Mouse (Mus musculus) intestine, embryonic 16.5 days (tissue): ENCODE data around the gene Ankrd52. TPM values are rescaled to one million over a fixed set of nuclear protein-coding genes. Genes with fewer than 3 reads are reported as not detected.
A peak's percentile ranks its signal among the peaks of the same experiment; 100 is the strongest.

Experiments used
- ATAC-seq: fragments of 200-750 bp; cut with Nextera tagmentation; 2 replicates; pipeline ENCODE4 v1.8.0; 2017; ENCODE audit warnings: moderate TSS enrichment, moderate library complexity
- H3K27ac ChIP-seq: fragments of 300-500 bp; sonication (generic); 2 replicates; pipeline ENCODE4 v1.5.1; 2014; ENCODE audit warnings: mild to moderate bottlenecking, low read length
- H3K27me3 ChIP-seq: fragments of 300-500 bp; sonication (generic); replicated peaks from 2 replicates; pipeline ENCODE4 v1.6.1; 2014; ENCODE audit warnings: low read length, control low read depth, mixed read lengths; ENCODE audit not compliant: control insufficient read depth, insufficient read depth
- H3K36me3 ChIP-seq: fragments of 300-500 bp; sonication (generic); 2 replicates; pipeline ENCODE4 v1.6.1; 2014; ENCODE audit warnings: low read length, control low read depth; ENCODE audit not compliant: control insufficient read depth, insufficient read depth
- H3K4me1 ChIP-seq: fragments of 300-500 bp; sonication (generic); 2 replicates; pipeline ENCODE4 v1.6.1; 2014; ENCODE audit warnings: low read length, control low read depth, mixed read lengths; ENCODE audit not compliant: control insufficient read depth, insufficient read depth
- H3K4me2 ChIP-seq: fragments of 300-500 bp; sonication (generic); 2 replicates; pipeline ENCODE4 v1.6.1; 2014; ENCODE audit warnings: low read depth, low read length, control low read depth
- H3K4me3 ChIP-seq: fragments of 300-500 bp; sonication (generic); 2 replicates; pipeline ENCODE4 v1.5.1; 2014; ENCODE audit warnings: mild to moderate bottlenecking, low read length
- H3K9ac ChIP-seq: fragments of 300-500 bp; sonication (generic); 2 replicates; pipeline ENCODE4 v1.6.1; 2014; ENCODE audit warnings: low read depth, low read length
- H3K9me3 ChIP-seq: fragments of 300-500 bp; sonication (generic); 2 replicates; pipeline ENCODE4 v1.6.1; 2016; ENCODE audit warnings: low read length, control low read depth; ENCODE audit not compliant: control insufficient read depth
- WGBS: fragments of 180-500 bp; shearing (Covaris S2); extraction: QIAGEN DNeasy Blood & Tissue Kit; methylation state at CpG from one replicate; pipeline ENCODE4 v1.1.7; 2014; 5-methylcytosine and 5-hydroxymethylcytosine counted together
- polyA plus RNA-seq: library from polyadenylated mRNA; unstranded; fragments of >200 nt; fragmentation: Nextera tagmentation; extraction: Ambion mirVana; gene quantifications from 2 replicates; pipeline ENCODE4 v1.2.1, GENCODE M21; 2015

Gene Ankrd52
- polyA plus RNA-seq, 1 experiment from 2014 or later = 6.7 TPM

DNA sequence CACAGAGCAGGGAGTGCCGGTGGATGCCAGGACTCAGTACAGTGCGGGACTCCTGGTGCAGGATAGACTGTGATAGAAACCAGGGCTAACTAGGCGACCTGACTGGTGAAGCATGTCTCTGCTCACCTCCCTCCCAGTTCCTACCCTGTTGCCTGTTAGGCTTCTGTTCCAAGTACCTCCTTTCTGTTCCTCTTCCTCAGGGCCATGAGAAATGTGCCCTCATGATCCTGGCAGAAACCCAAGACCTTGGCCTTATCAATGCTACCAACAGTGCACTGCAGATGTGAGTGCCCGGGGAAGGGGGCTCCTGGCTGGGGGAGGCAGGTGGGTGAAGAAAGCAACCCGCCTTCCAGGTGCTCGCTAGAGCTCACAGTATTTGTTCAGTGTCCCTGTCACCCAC, 12.7 kb downstream of the Ankrd52 start:
- Histone ChIP-seq H3K9me3 (no peaks in the 10 kb centered on the region), H3K4me3 (no peak overlapping the region), H3K9ac (no peak overlapping the region), H3K4me1 (no peaks in the 10 kb centered on the region), H3K4me2 (no peak overlapping the region), H3K36me3 (peaks cover 49% of the 10 kb centered on the region), H3K27ac (no peak overlapping the region), H3K27me3 (no peaks in the 10 kb centered on the region)
- WGBS = 81% methylated on average over 6 of the region's 6 CpGs
- peak; percentile 49 for ATAC-seq

GRCm38 (mm10) chr10:128390366-128390765, 13.5 kb downstream of the Ankrd52 start:
- no peaks in the 10 kb centered on the region for H3K4me1 ChIP-seq
- WGBS = 90% methylated on average over 12 of the region's 12 CpGs

DNA sequence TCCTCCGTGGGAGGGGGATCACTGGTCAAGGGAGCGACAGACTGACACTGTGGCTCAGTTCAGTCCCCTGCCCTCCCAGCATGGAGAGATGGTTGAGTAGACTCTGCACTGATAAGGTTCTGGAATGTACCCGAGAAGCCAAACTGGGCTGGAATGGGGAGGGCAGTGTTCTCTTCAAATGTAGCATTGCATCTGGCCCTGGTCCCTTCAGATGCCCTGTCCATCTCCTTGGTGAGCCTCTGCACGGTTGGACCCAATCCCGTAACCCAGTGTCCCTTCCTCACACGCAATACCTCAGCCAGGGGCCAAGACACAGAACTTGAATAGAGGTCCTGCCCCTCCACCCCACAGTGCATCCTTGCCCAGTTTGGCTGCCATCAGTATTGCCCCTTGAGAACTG, 14.9 kb downstream of the Ankrd52 start:
- H3K4me1 ChIP-seq = peaks cover 9% of the 10 kb centered on the region; the same call in 1 of the 2 replicates
- 81% methylated on average over 6 of the region's 6 CpGs for WGBS
- no peak overlapping the region for H3K27ac ChIP-seq

More at GRCm38 (mm10) chr10:128390366-128390765, 13.5 kb downstream of the Ankrd52 start:
- H3K36me3 ChIP-seq = peaks cover 43% of the 10 kb centered on the region
- H3K27ac ChIP-seq = no peak overlapping the region
- no peaks in the 10 kb centered on the region for H3K9me3 ChIP-seq
- ATAC-seq = no peak
- H3K9ac ChIP-seq = no peak overlapping the region
- no peak overlapping the region for H3K4me3 ChIP-seq
- H3K27me3 ChIP-seq = no peaks in the 10 kb centered on the region
- no peak overlapping the region for H3K4me2 ChIP-seq

DNA sequence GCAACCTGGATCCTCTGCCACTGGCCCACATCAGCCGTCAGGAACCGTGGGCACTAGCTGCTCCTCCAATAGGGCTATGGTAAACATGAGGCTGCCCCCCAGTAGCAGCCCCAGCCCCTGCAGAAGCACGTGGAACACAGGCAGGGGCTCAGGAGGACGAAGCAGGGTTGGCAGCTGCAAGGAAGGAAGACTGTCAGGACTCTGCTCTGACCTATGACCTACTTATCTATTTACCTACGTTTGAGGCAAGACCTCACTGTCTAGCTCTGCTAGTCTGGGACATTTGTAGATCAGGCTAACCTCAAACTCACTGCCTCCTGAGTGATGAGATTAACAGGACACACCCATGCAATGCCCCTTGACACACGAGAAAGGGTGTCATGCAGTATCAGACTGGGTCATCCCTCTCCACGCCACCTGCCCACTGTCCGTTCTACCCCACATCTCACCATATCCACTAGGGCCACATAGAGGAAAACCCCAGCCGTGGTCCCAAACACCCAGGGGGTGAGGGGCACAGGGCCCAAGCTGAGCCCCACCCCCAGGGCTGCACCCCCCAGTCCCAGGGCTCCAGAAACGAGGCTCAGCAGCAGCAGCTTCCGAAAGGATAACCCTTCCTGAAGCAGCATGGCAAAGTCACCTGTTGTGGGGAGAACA, 19.2 kb downstream of the Ankrd52 start:
- Histone ChIP-seq H3K27me3 (no peaks in the 10 kb centered on the region), H3K36me3 (peaks cover 6% of the 10 kb centered on the region), H3K4me2 (no peak overlapping the region), H3K9ac (0 out of 2 replicates have a peak overlapping the region, but pooled peaks have one; percentile 31), H3K27ac (no peak overlapping the region), H3K4me3 (no peak overlapping the region), H3K4me1 (peaks cover 30% of the 10 kb centered on the region), H3K9me3 (no peaks in the 10 kb centered on the region)
- WGBS = 57% methylated on average over 11 of the region's 11 CpGs
- no peak for ATAC-seq

More for the DNA sequence above, 14.9 kb downstream of the Ankrd52 start:
- Histone ChIP-seq H3K36me3 (peaks cover 34% of the 10 kb centered on the region), H3K4me3 (no peak overlapping the region), H3K9ac (no peak overlapping the region), H3K9me3 (no peaks in the 10 kb centered on the region), H3K27me3 (no peaks in the 10 kb centered on the region), H3K4me2 (no peak overlapping the region)
- no peak for ATAC-seq

GRCm38 (mm10) chr10:128396716-128397264, 19.9 kb downstream of the Ankrd52 start:
- H3K27me3 ChIP-seq = no peaks in the 10 kb centered on the region
- H3K4me3 ChIP-seq = no peak overlapping the region
- ATAC-seq = no peak
- peaks cover 34% of the 10 kb centered on the region for H3K4me1 ChIP-seq
- WGBS = 66% methylated on average over 10 of the region's 10 CpGs
- H3K27ac ChIP-seq = peak overlapping the region; percentile 62
- no peak overlapping the region for H3K4me2 ChIP-seq
- H3K9ac ChIP-seq = 0 out of 2 replicates have a peak overlapping the region, but pooled peaks have one; percentile 31
- H3K9me3 ChIP-seq = no peaks in the 10 kb centered on the region
- H3K36me3 ChIP-seq = peaks cover 3% of the 10 kb centered on the region; the same call in 1 of the 2 replicates

DNA sequence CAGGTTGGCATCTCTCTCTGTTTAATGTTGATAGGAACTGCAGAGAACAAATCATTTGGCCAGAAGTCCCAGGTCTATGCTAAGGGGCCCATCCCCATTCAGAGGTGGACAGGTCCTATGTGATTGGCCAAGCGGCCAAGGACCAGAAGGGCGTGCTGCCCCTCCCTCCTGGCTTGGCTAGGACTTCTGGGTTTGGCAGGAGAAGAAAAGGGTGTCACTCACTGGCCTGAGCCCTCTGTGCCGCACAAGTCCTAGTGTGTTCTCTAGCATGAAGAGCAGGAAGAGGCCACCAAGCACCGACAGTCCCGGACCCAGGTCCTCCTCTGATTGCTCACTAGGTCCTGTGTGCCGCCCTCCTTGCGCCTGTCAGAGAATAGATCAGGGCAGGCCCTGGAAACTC, 20.6 kb downstream of the Ankrd52 start:
- ATAC-seq = 0 out of 2 replicates have a peak, but pooled peaks have one; percentile 4
- no peak overlapping the region for H3K4me3 ChIP-seq
- H3K27ac ChIP-seq = peak overlapping the region; percentile 33

DNA sequence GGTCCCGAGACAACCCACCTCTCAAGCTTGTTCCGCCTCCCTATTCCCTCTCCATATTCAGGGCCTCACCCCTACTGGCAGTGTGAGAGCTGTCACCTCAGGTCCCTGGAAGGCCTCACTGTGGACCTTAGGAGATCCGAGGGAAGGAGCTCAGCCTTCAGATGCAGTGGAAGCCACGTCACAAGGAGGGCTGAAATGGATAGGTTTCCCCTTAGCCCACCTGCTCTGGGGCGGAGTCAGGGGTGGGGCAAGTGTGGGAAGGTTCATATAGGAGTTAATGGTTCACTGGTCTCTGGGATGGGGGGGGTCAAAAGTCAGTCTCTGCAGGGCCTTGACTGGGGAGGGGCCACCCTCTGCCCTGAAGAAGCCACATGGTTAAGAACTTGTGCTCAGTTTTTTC, 23.4 kb downstream of the Ankrd52 start:
- Histone ChIP-seq H3K9me3 (no peaks in the 10 kb centered on the region), H3K27ac (peak overlapping the region; percentile 85), H3K4me1 (peaks cover 34% of the 10 kb centered on the region), H3K36me3 (no peaks in the 10 kb centered on the region; the same call in 1 of the 2 replicates), H3K4me2 (peak overlapping the region; percentile 53), H3K4me3 (peak overlapping the region; percentile 52), H3K9ac (peak overlapping the region; percentile 63), H3K27me3 (no peaks in the 10 kb centered on the region)
- 18% methylated on average over 5 of the region's 5 CpGs for WGBS
- peak; percentile 89 for ATAC-seq

More for the DNA sequence above, 20.6 kb downstream of the Ankrd52 start:
- 60% methylated on average over 7 of the region's 7 CpGs for WGBS
- Histone ChIP-seq H3K9me3 (no peaks in the 10 kb centered on the region), H3K4me1 (peaks cover 34% of the 10 kb centered on the region), H3K4me2 (no peak overlapping the region), H3K27me3 (no peaks in the 10 kb centered on the region), H3K36me3 (no peaks in the 10 kb centered on the region; the same call in 1 of the 2 replicates), H3K9ac (no peak overlapping the region)

GRCm38 (mm10) chr10:128401056-128401455, 24.1 kb downstream of the Ankrd52 start, which contains the start of gene Slc39a5:
Gene Slc39a5 (minus strand): TSS chr10:128401229.
- Histone ChIP-seq H3K27ac (peak within 1 kb of the TSS; percentile 85), H3K36me3 (no peaks in the 10 kb centered on the region; the same call in 1 of the 2 replicates), H3K9ac (peak within 1 kb of the TSS; percentile 63), H3K9me3 (no peaks in the 10 kb centered on the region), H3K27me3 (no peaks in the 10 kb centered on the region), H3K4me1 (peaks cover 31% of the 10 kb centered on the region), H3K4me2 (peak within 1 kb of the TSS; percentile 53), H3K4me3 (peak within 1 kb of the TSS; percentile 52)
- peak; percentile 60 for ATAC-seq
- 13% methylated on average over 2 of the region's 2 CpGs for WGBS

DNA sequence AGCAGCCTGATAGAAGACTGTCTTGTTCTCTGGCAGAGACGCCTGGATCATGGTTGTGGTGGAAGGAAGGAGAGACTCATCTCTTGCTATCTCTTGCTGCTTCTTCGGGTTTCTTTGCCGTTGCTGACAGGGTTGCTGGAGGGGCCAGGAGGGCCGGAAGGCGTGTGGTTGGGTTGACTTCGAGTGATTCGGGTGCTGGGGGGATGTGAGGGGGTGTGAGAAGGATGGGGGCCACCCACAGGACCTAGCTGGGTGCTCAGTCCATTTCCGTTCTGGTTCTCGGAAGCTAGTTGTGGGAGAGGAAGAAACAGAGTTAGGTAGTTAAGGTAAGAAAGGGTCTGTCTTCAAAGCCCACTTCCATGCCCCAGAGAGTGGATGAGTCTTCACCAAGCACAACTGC, 24.7 kb downstream of the Ankrd52 start:
- H3K27me3 ChIP-seq = no peaks in the 10 kb centered on the region
- 71% methylated on average over 9 of the region's 9 CpGs for WGBS

More for the DNA sequence above, 24.7 kb downstream of the Ankrd52 start:
- Histone ChIP-seq H3K9ac (no peak overlapping the region), H3K4me1 (peaks cover 27% of the 10 kb centered on the region), H3K4me2 (no peak overlapping the region), H3K36me3 (no peaks in the 10 kb centered on the region; the same call in 1 of the 2 replicates), H3K27ac (no peak overlapping the region), H3K9me3 (no peaks in the 10 kb centered on the region), H3K4me3 (no peak overlapping the region; the same call in 1 of the 2 replicates)
- no peak for ATAC-seq
